Mouse (Mus musculus) hindbrain, embryonic 16.5 days (tissue): ENCODE data around the gene Cyp2t4. TPM values are rescaled to one million over a fixed set of nuclear protein-coding genes. Genes with fewer than 3 reads are reported as not detected.

Source experiments
- ATAC-seq: fragments of 200-750 bp; cut with Nextera tagmentation; 2 replicates; pipeline ENCODE4 v1.8.0; 2017; ENCODE audit warnings: moderate TSS enrichment, moderate library complexity
- H3K27ac ChIP-seq: fragments of 300-500 bp; sonication (generic); 2 replicates; pipeline ENCODE4 v1.5.1; 2014; ENCODE audit warnings: low read depth, mild to moderate bottlenecking, control low read depth, low read length, moderate library complexity
- H3K27me3 ChIP-seq: fragments of 300-500 bp; sonication (generic); replicated peaks from 2 replicates; pipeline ENCODE4 v1.6.1; 2014; ENCODE audit warnings: low read length; ENCODE audit not compliant: control insufficient read depth, insufficient read depth
- H3K36me3 ChIP-seq: fragments of 300-500 bp; sonication (generic); 2 replicates; pipeline ENCODE4 v1.6.1; 2014; ENCODE audit warnings: mild to moderate bottlenecking, low read length, moderate library complexity, mixed read lengths; ENCODE audit not compliant: control insufficient read depth, insufficient read depth
- H3K4me1 ChIP-seq: fragments of 300-500 bp; sonication (generic); 2 replicates; pipeline ENCODE4 v1.6.1; 2014; ENCODE audit warnings: low read depth, low read length; ENCODE audit not compliant: control insufficient read depth, insufficient read depth
- H3K4me2 ChIP-seq: fragments of 300-500 bp; sonication (generic); 2 replicates; pipeline ENCODE4 v1.6.1; 2014; ENCODE audit warnings: mild to moderate bottlenecking, low read length, control low read depth, moderate library complexity
- H3K4me3 ChIP-seq: fragments of 300-500 bp; sonication (generic); 2 replicates; pipeline ENCODE4 v1.5.1; 2014; ENCODE audit warnings: mild to moderate bottlenecking, low read length, control low read depth, moderate library complexity
- H3K9ac ChIP-seq: fragments of 300-500 bp; sonication (generic); 2 replicates; pipeline ENCODE4 v1.6.1; 2014; ENCODE audit warnings: low read depth, mild to moderate bottlenecking, control low read depth, low read length, moderate library complexity
- H3K9me3 ChIP-seq: fragments of 300-500 bp; sonication (generic); 2 replicates; pipeline ENCODE4 v1.6.1; 2014; ENCODE audit warnings: mild to moderate bottlenecking, low read length, moderate library complexity; ENCODE audit not compliant: control insufficient read depth
- WGBS: fragments of 180-500 bp; shearing (Covaris S2); extraction: QIAGEN DNeasy Blood & Tissue Kit; methylation state at CpG from one replicate; pipeline ENCODE4 v1.1.7; 2014; 5-methylcytosine and 5-hydroxymethylcytosine counted together
- polyA plus RNA-seq: library from polyadenylated mRNA; unstranded; fragments of >200 nt; fragmentation: Nextera tagmentation; extraction: Ambion mirVana; gene quantifications from 2 replicates; pipeline ENCODE4 v1.2.1, GENCODE M21; 2015

The Cyp2t4 gene
- polyA plus RNA-seq, 1 experiment from 2014 or later = 0.13 TPM

DNA sequence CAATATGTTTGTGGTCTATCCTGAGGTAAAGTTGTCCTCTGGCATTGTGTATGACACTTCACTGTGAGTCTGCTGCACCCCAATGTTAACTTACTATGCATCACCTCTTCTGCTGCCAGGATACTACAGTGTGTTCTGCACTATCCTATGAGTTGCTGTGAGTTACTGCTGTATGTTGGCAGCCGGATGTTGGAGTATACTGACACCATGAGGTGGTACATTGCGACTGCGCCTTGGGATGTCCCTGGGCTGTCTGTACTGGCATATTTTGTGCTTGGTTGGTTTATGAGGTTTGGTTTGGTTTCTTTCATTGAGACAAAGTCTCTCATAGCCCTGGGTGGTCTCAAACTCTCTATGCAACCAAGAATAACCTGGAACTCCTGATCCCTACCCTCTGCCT lies 25.4 kb upstream of the Cyp2t4 start:
- Histone ChIP-seq H3K4me2 (no peak overlapping the region), H3K36me3 (no peaks in the 10 kb centered on the region), H3K4me1 (no peaks in the 10 kb centered on the region), H3K9ac (no peak overlapping the region), H3K27ac (no peak overlapping the region), H3K27me3 (no peaks in the 10 kb centered on the region), H3K4me3 (no peak overlapping the region), H3K9me3 (no peaks in the 10 kb centered on the region)
- 44% methylated on average over 3 of the region's 3 CpGs for WGBS
- peak; percentile 75; the same call in 1 of the 2 replicates for ATAC-seq

- Histone ChIP-seq H3K27me3 (no peaks in the 10 kb centered on the region), H3K36me3 (no peaks in the 10 kb centered on the region), H3K9ac (no peak overlapping the region), H3K27ac (no peak overlapping the region), H3K4me2 (no peak overlapping the region), H3K9me3 (no peaks in the 10 kb centered on the region), H3K4me3 (no peak overlapping the region), H3K4me1 (no peaks in the 10 kb centered on the region)
- WGBS = 90% methylated on average over 13 of the region's 13 CpGs
- ATAC-seq = no peak
Measured at GRCm38 (mm10) chr7:27128946-27129345, 24.6 kb upstream of the Cyp2t4 start.

GRCm38 (mm10) chr7:27129811-27130210 lies 23.7 kb upstream of the Cyp2t4 start:
- Histone ChIP-seq H3K4me3 (no peak overlapping the region), H3K9me3 (no peaks in the 10 kb centered on the region), H3K4me2 (no peak overlapping the region), H3K36me3 (no peaks in the 10 kb centered on the region), H3K4me1 (no peaks in the 10 kb centered on the region), H3K9ac (no peak overlapping the region), H3K27me3 (no peaks in the 10 kb centered on the region), H3K27ac (no peak overlapping the region)
- WGBS = 90% methylated on average over 12 of the region's 12 CpGs
- ATAC-seq = no peak

DNA sequence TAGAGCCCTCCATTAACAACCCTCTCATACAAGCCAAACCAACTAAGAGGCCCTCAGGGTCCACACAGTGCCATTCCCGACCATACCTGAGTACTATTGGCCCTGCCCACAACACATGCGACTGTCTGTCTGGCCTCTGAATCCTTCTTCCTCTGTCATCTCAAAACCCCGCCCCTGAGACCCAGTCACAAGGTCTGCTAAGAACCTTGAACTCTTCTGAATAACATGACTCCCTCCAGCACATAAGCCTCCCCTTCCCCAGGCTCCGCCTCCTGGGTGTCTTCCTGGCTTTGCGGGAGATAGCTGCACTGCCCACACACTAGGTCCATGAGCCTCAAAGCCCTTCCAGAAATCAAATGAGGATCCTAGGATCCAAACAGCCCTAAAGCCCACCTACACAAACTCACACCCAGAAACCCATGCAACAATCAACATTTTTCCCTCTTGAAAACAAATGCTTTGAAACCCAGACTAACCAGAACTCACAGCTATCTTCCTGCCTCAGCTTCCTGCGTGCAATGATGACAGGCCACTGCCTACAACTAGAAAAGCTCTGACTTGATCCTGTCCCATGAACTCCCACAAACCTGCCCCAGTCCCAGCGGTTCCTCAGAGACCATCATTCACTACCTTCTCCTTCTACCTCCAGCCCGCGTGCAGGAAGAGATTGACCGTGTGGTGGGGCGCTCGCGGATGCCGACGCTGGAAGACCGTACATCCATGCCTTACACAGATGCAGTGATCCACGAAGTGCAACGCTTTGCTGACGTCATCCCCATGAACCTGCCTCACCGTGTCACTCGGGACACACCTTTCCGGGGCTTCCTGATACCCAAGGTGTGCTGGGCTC lies 22.8 kb upstream of the Cyp2t4 start:
- Histone ChIP-seq H3K9me3 (no peaks in the 10 kb centered on the region), H3K9ac (no peak overlapping the region), H3K4me3 (no peak overlapping the region), H3K27me3 (no peaks in the 10 kb centered on the region), H3K36me3 (no peaks in the 10 kb centered on the region), H3K4me2 (no peak overlapping the region), H3K4me1 (no peaks in the 10 kb centered on the region), H3K27ac (no peak overlapping the region)
- no peak for ATAC-seq
- 90% methylated on average over 22 of the region's 22 CpGs for WGBS

- Histone ChIP-seq H3K27ac (no peak overlapping the region), H3K9ac (no peak overlapping the region), H3K9me3 (no peaks in the 10 kb centered on the region), H3K36me3 (no peaks in the 10 kb centered on the region), H3K4me1 (no peaks in the 10 kb centered on the region), H3K27me3 (no peaks in the 10 kb centered on the region), H3K4me2 (no peak overlapping the region), H3K4me3 (no peak overlapping the region)
- no peak for ATAC-seq
- WGBS = 62% methylated on average over 2 of the region's 2 CpGs
Measured at GRCm38 (mm10) chr7:27131387-27131786, 22.1 kb upstream of the Cyp2t4 start.

- Histone ChIP-seq H3K36me3 (no peaks in the 10 kb centered on the region), H3K9ac (no peak overlapping the region), H3K27me3 (no peaks in the 10 kb centered on the region), H3K9me3 (no peaks in the 10 kb centered on the region), H3K4me3 (no peak overlapping the region), H3K4me1 (no peaks in the 10 kb centered on the region), H3K27ac (no peak overlapping the region), H3K4me2 (no peak overlapping the region)
- WGBS = 19% methylated on average over 10 of the region's 10 CpGs
- no peak for ATAC-seq
Measured at GRCm38 (mm10) chr7:27132588-27132987, 20.9 kb upstream of the Cyp2t4 start.

- ATAC-seq = no peak
- Histone ChIP-seq H3K9me3 (no peaks in the 10 kb centered on the region), H3K9ac (no peak overlapping the region), H3K4me3 (no peak overlapping the region), H3K27ac (no peak overlapping the region), H3K4me1 (no peaks in the 10 kb centered on the region), H3K36me3 (no peaks in the 10 kb centered on the region), H3K27me3 (no peaks in the 10 kb centered on the region), H3K4me2 (no peak overlapping the region)
- 73% methylated on average over 12 of the region's 12 CpGs for WGBS
Measured at GRCm38 (mm10) chr7:27133156-27133555, 20.4 kb upstream of the Cyp2t4 start.

GRCm38 (mm10) chr7:27133757-27134156 lies 19.8 kb upstream of the Cyp2t4 start:
- Histone ChIP-seq H3K27me3 (no peaks in the 10 kb centered on the region), H3K4me2 (no peak overlapping the region), H3K36me3 (no peaks in the 10 kb centered on the region), H3K9ac (no peak overlapping the region), H3K4me3 (no peak overlapping the region), H3K27ac (no peak overlapping the region), H3K4me1 (no peaks in the 10 kb centered on the region), H3K9me3 (no peaks in the 10 kb centered on the region)
- no peak for ATAC-seq
- WGBS = 85% methylated on average over 4 of the region's 4 CpGs

DNA sequence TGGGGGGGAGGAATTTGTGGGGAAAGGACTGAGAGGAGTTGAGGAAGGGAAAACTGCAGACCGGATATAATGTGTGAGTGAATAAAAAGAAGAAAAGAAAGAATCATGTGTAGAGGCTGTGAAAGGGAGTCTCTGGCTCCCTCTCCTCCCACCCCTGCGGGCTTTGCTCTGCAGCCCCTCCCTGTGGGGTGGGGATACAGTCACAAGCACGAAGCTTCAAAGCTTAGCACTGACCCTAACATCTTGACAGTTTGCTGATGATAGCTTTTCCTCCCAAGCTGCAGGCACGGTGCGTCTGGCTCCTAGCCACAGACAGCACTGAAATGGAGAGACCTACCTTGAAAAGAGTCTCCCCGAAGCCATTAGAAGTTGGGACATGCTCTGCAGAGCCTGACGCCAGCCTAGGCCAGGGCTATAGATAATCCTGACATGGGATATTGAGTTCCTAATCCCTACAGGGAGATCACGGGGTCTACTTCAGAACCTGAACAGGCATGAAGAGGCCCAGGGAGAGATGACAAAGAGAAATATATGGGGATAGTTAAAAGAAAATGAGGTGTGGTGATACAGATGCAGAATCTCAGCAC lies 17.0 kb upstream of the Cyp2t4 start:
- no peak overlapping the region for H3K4me2 ChIP-seq
- H3K4me1 ChIP-seq = no peaks in the 10 kb centered on the region
- no peaks in the 10 kb centered on the region for H3K36me3 ChIP-seq
- peaks cover 6% of the 10 kb centered on the region; the same call in 1 of the 2 replicates for H3K9me3 ChIP-seq
- 63% methylated on average over 8 of the region's 8 CpGs for WGBS
- H3K4me3 ChIP-seq = no peak overlapping the region
- no peak; the same call in 1 of the 2 replicates for ATAC-seq
- H3K27ac ChIP-seq = no peak overlapping the region
- no peak overlapping the region for H3K9ac ChIP-seq
- H3K27me3 ChIP-seq = no peaks in the 10 kb centered on the region
